Mouse (Mus musculus) ovary, adult 18-20 months (tissue): ENCODE results near the gene Wnt10a.

Experiments
- DNase-seq: peaks from one replicate; pipeline ENCODE4 v3.0.0; 2022; ENCODE audit warnings: low spot score, mixed read lengths

Gene Wnt10a

GRCm38 (mm10) chr1:74784041-74784759 is 7.1 kb upstream of the Wnt10a start:
- no peak for DNase-seq

GRCm38 (mm10) chr1:74787846-74788245 is 3.5 kb upstream of the Wnt10a start:
- DNase-seq, result no peak

- no peak for DNase-seq
Observed at GRCm38 (mm10) chr1:74788603-74789176, 2.6 kb upstream of the Wnt10a start.

- no peak for DNase-seq
Observed at GRCm38 (mm10) chr1:74790095-74790494, 1.2 kb upstream of the Wnt10a start.

- no peak for DNase-seq
Observed at GRCm38 (mm10) chr1:74792831-74793660, 1.7 kb downstream of the Wnt10a start.

- no peak for DNase-seq
Observed at GRCm38 (mm10) chr1:74794487-74795144, 3.3 kb downstream of the Wnt10a start.

GRCm38 (mm10) chr1:74795145-74795529 is 3.8 kb downstream of the Wnt10a start:
- no peak for DNase-seq

GRCm38 (mm10) chr1:74797459-74797858 is 6.1 kb downstream of the Wnt10a start:
- no peak for DNase-seq

- no peak for DNase-seq
Observed at GRCm38 (mm10) chr1:74800424-74800888, 9.1 kb downstream of the Wnt10a start.

- DNase-seq, result no peak
Observed at GRCm38 (mm10) chr1:74801631-74802140, 10.4 kb downstream of the Wnt10a start.

- DNase-seq, result peak; percentile 52
Observed at GRCm38 (mm10) chr1:74802795-74803656, 11.7 kb downstream of the Wnt10a start.

GRCm38 (mm10) chr1:74804211-74804870 is 13.0 kb downstream of the Wnt10a start:
- DNase-seq, result no peak

- no peak for DNase-seq
Observed at GRCm38 (mm10) chr1:74805340-74805835, 14.1 kb downstream of the Wnt10a start.

- DNase-seq, result no peak
Observed at GRCm38 (mm10) chr1:74805843-74806242, 14.5 kb downstream of the Wnt10a start.

GRCm38 (mm10) chr1:74806360-74807311 is 15.3 kb downstream of the Wnt10a start:
- peak; percentile 50 for DNase-seq

- DNase-seq, result peak; percentile 66
Observed at GRCm38 (mm10) chr1:74807551-74808071, 16.3 kb downstream of the Wnt10a start.

GRCm38 (mm10) chr1:74808078-74808477 is 16.8 kb downstream of the Wnt10a start:
- peak; percentile 74 for DNase-seq

- no peak for DNase-seq
Observed at GRCm38 (mm10) chr1:74809007-74809406, 17.7 kb downstream of the Wnt10a start.
